Mouse (Mus musculus) small intestine, adult 2 months (tissue): ENCODE measurements around the gene Entpd5.

Source experiments
- CTCF ChIP-seq: fragments of 200-500 bp; IDR thresholded peaks from 2 replicates; pipeline ENCODE4 v1.5.1; 2012; ENCODE audit warnings: low read depth, mild to moderate bottlenecking, control low read depth, inconsistent platforms, low read length, moderate library complexity, mixed read lengths; ENCODE audit not compliant: insufficient replicate concordance, insufficient read length; ENCODE audit errors: extremely low read depth
- POLR2A ChIP-seq: fragments of 200-500 bp; IDR thresholded peaks from 2 replicates; pipeline ENCODE4 v1.6.1; 2012; ENCODE audit warnings: low read depth, mild to moderate bottlenecking, control low read depth, inconsistent platforms, low read length, moderate library complexity

DNA sequence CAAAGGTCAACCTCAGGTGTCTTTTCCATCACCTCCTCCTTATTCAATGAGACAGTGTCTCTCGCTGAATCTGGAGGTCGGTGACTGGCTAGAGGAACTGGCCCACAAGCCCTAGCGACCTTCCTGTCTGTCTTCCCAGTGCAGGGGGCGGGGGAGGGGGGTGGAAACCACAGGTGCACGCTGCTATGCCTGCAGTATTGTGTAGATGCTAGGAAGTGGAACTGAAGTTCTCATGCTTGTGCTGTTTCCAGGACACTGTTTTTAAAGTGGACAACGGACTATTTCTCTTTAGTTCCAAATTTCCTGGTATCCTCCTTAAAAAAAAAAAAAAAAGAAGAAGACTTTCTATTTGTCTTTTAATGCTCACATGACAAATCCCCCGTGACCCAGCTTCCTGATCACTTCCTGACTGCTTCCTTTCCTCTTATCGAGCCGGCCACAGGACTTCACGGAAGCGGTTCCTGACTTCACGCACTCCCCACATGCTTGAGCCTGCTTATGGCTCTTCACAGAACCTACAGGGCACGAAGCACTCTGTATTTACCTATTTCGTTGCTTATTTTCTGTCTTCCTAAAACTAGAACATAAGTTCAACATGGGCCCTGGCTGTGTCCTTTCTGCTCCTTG is 19.9 kb downstream of the Entpd5 start:
- TF ChIP-seq CTCF (no peak), POLR2A (no peak)
